Mouse (Mus musculus) lung, postnatal 10 days (tissue): Measurements from ENCODE around the gene Gm49510.

Experiments
- DNase-seq: peaks from one replicate; pipeline ENCODE4 v3.0.0; 2021

The Gm49510 gene

DNA sequence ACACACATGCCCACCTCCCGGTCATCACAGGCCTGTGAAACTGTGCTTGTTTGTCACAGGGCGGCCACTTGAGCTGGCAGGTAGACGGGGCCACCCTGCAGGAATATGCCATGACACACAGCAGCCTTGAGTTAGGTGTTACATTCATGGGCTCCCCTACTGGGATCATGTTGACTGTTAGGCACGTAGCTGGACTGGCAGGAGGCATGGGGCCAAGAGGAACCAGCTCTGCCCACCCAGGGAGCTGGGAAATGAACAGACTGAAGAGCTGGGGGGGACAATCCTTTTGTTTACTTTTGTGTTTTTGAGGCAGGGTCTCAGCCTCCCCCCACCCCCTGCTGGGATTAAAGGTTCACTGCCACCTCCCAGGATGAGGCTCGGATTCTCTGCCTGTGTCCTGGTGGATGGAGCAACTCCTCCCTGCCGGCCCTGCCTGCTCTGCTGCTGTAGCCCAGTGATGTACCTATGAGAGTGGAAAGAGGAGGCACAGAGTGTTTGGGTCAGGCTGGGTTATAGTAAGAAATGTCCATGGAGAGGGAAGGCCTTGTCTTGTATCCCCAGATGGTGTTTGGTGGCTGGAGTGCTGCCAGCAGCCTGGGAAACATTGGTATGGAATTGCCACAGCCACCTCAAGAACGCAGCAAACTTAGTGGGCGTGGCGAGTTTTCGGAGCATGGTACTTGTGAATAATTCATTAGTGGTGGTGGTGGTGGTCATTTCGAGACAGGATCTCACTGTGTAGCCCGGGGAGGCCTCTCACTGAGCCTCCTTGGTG lies 16.8 kb downstream of the Gm49510 start:
- no peak for DNase-seq

DNA sequence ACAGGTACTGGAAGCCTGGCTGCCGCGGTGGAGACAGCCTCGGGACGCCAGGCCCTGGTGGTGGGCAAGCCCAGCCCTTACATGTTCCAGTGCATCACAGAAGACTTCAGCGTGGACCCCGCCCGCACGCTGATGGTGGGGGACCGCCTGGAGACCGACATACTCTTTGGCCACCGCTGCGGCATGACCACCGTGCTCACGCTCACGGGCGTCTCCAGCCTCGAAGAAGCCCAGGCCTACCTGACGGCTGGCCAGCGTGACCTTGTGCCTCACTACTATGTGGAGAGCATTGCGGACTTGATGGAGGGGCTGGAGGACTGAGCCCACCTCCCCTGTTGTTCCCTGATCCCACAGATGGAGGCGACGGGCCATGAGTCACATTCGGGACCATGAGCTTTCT lies 18.7 kb downstream of the Gm49510 start:
- no peak for DNase-seq

DNA sequence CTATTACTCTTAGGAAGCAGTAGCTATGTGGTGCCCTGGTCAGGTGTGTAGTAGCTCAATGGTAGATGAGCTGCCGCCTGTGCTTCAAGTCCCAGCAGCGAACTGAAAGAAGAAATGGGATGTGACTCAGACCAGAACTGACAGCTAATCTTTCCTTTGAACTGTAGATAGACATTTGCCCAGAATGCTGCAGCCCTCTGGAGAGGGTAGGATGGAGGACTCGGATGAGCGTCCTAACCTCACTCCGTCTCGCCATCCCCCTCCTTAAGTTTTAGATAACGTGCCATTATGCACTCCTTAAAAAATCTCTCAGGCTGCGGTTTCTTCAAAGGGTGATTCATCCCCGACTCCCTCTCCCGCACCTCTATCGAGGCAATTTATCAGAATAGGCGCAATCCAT lies 20.4 kb downstream of the Gm49510 start:
- no peak for DNase-seq

DNA sequence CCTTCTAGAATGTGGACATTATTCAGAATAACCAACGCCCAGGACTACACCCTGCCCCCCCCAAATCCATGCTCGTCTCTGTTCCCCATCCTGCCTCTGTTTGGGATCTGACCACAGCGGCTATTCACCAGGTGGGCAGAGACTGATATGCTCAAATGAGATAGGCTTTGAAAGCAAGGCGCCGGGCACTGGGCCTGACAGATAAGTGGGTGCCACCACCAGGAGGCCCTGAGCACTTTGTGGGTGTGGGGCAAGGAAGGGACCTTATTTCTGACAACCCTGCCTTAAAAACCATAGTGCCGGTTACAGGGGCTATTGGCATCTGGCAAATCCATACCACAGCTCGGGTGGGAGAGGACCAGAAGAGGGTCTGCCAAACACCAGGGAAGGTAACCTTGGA lies 23.2 kb downstream of the Gm49510 start:
- DNase-seq: no peak

DNA sequence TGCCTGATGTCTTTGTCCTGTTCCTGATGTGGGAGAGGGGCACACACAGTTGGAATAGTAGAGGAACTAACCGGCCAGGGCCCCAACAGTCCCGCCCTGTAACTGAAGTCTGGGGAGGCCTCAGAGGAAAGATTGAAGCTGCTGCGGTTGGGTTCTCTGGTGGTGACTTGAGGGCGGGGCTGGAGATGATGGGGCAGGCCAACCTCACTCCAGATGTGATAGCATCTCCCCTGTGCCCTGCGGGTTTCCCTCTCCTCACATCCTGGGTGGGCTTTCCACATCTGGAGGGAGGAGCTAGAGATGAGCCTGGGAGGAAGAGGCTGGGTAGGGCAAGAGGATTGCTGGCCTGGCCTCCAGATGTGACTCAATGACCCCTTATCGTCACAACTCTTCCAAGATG lies 24.1 kb downstream of the Gm49510 start:
- DNase-seq: no peak

DNA sequence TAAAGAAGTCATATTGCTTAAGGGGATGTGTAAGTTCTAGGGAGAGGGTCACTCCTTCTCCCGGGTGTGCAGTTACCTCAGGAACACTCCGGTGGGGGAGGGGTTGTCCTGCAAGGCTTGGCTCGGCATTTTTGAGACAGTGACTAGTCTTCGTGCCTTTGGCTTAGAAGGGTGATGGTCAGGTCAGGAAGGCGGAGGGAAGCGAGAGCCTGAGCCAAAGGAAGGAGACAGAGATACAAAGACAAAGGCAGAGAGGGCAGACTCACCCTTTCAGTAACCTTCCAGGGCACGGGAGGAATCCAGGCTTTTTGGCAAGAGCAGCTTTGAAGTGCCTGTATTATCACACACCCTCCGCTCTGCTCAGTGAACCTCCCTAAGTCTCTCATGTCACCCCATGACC lies 25.7 kb downstream of the Gm49510 start:
- DNase-seq: peak; percentile 43

DNA sequence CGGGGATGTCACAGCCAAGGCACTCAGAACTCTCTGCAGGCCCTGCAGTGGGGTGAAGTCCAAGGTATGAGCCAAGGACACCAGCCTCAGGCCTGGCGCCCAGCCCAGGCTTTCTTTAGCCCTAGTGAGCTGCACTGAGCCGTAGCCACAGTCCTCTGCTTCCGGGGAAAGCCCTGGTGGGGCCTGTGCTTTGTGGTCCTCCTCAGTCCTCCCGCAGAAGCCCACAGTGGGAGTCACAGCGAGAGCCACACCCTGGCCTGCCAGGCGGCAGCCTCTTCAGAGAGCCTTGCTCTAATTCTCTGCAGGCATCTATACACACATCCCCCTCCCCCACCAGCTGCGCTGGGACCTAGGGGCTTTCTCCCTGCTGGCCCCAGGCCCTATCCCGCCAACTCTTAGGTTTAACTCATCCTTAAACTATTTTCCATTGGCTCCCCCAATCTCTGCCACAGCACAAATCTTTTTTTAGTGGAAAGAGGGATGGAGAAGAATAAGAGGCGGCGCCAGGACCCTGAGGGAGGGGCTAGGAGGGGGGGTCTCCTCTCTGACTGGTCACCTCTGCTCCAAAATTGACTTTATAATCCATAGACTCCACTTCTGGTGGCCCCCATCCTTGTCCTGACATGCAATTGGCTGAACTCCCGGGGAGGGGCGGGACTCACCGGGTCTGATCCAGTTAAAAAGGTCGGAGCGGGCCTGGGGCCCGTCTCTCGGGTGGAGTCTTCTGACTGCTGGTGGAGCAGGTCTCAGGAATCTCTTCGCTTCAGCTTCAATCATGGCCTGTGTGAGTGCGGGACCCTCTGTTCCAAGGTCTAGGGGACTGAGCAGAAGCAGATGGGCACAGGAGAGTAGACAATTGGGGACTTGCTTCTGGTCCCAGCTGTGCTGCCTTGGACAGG lies 26.8 kb downstream of the Gm49510 start, which contains the start of gene Lgals1:
Lgals1 (plus strand) TSS at position 705 of the 899 bp plus-strand sequence.
- DNase-seq: peak; percentile 96

DNA sequence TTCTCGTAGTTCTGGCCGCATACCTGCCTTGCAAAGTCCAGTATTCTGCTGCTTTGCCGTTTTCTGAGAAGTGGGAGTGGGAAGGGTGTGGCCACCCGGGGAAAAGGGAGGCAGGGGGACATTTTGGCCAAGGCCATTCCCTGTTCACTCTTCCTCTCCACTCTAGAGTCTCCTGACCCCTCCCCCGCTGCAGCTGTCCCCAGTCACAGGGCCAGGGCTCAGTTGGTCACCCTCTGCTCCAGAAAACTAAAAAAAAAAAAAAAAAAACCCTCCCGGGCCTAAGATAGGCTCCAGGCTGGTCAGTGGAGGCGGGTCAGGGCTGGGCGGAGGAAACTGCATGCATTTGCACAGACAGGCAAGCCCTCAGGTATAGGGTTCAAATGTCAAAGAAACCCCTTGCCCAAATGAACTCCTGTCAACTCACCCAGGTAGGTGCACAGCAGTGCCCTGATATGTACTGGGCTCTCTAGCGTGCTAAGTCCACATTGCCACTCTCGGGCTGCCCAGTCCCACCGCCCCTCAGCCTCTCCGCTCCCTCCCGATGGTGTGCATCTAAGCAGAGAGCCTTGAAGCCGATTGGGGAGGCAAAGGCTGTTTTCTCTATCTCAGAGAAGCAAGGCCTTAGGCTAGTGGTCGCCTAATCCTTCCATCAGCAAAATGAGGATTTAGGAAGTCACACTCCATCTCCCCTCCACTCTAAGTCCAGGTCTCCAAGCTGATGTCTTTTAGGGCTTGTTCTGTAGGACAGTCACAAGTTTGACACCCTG lies 27.7 kb downstream of the Gm49510 start:
- peak; percentile 65 for DNase-seq

DNA sequence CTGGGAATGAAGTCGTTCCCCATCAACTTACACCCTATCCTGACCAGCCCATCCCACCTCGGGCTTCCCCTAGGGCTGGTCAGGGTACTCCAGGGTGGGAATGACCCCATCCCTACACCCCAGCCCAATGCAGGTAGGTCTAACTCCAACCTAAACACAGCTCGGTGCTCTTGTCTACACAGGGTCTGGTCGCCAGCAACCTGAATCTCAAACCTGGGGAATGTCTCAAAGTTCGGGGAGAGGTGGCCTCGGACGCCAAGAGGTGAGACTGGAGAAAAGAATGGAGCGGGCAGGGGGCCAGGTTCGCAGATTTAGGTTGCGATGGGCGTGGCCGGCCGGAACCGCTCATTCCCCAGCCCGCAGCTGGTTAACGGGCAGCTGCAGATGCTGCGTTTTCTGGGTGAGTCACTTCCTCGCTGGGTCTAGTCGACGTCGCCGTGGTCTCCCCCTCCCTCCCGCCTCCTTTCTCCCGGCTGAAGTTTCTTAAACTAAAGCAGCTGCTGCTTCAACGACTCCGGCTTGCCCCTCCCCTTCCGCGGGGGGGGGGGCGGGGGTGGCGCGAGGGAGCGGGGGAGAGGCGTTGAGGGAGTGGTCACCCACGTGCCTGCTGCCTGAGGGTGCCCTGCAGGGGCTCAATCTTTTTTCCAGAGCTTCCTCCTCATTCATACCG lies 28.5 kb downstream of the Gm49510 start:
- peak; percentile 92 for DNase-seq

DNA sequence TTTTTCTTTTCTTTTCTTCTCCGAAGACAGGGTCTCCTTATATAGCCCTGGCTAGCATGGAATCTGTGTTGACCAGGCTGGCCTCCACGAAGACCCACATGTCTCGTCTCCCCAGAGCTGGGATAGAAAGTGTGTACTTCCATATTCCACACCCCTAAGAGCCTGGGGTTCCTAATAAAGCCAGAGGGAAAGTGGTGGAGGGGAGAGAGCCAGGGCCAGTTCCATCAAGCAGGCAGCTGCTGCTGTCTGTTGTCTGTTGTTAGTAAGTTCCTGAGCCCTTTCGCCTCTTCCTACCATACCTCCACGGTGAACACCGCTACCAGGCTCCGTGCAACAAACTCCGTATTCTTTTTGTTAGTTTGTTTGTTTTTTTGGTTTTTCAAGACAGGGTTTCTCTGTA lies 29.1 kb downstream of the Gm49510 start:
- no peak for DNase-seq

DNA sequence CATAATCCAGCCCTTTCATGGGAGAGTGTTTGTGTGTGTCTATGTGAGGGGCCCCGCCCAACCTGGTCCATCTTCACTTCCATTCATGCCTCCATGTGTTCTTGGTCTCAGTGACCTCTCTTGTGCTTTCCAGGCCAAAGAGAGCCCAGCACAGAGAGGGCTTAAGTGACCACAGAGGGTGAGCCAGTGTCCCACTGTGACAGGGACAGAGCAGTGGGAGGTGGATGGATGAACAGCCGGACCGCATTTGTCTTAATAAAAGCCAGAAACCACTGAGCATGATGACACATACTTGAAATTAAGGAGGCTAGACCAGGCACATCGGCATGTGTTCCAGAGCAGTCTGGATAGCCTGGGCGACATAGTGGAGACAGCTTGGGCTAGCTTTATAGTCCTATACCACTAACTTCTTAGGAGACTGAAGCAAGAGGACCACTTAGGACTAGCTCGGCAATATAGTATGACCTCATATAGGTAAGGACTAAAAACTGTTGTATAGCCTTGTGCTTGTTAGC lies 30.8 kb downstream of the Gm49510 start:
- no peak for DNase-seq

DNA sequence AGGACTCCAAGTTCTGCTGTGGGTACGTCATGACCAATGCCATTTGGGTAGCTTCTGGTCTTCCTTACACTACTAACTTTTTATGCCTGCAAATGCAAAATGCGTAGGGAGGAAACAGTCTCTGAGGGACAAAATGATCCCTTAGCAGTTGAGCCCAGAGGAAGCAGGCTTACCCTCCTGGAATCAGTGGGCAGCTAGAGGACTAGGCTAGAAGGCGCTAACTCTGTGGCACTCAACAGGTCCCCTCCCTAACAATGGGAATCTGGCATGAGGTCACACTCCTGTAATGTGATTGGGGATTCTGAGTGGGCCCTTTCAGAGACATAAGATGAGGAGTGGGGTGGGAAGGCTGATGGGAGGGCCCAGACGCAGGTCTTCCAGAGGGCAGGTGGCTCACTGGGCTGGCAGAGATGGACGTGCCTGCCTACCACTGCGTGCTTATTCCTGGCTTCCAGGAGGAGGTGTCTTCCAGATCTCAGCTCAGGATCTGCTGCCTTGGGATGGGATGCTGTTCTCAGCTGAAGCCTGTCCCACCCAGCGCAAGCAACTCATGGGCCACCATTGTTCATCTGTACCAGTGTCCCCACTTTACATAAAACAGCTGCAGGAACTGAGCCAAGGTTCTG lies 31.4 kb downstream of the Gm49510 start:
- DNase-seq: no peak

DNA sequence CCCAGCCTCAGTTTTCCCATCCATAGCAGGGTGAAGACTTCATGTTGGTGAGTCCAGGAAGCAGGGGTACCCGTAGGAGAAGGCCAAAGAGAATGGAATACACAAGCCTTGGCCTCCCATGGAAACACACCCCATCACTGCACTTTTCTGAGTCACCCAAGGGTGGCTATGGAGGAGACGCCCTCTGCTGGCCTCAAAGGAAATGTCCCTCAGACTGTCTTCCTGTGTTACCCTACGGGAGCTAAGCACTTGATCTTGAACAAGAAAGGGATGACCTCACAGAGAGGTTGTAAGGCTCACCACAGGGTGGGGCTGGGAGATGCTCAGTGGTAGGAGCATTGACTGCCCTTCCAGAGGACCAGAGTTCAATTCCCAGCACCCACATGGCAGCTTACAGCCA lies 32.1 kb downstream of the Gm49510 start:
- peak; percentile 77 for DNase-seq

DNA sequence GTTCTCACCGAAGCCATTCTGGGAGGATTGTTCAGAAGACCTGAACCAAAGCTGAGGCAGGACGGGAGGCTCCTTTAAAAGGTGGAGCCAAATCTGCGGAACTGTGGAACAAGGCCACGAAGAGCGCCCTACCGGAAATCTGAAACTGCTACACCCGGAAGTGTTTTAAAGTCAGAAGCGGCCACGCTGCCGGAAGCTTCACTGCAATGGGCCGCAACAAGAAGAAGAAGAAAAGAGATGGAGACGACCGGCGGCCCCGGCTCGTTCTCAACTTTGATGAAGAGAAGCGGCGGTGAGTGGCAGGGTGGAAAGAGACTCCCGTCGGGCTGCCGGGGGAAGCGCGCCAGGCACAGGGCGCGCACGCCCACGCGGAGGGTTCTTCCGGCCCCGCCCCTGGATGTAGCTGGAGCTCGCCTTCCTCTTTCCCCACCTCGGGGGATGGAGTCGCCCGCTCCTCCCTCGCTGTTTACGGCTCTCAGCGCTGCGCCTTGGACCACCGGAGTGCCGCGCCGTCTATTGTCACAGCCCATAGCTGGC lies 35.4 kb downstream of the Gm49510 start, which contains the start of gene Nol12:
Nol12 (plus strand) TSS at position 150 of the 537 bp plus-strand sequence.
- peak; percentile 90 for DNase-seq

DNA sequence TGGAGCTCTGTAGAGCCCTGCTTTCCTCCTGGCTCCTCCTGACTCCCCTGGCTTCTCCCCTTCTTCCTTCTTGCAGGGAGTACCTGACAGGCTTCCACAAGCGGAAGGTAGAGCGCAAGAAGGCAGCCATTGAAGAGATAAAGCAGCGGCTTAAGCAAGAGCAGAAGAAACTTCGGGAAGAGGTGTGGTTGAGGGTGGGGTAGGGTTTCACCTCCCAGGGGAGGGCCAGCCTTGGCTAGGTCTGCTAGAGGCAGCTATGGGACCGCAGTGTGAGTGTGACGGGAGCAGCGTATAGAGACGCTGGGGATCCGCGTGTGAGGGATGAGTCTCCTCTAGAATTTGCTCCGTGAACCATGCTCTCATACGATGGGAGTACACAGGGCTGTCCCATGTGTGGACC lies 36.9 kb downstream of the Gm49510 start:
- no peak for DNase-seq

DNA sequence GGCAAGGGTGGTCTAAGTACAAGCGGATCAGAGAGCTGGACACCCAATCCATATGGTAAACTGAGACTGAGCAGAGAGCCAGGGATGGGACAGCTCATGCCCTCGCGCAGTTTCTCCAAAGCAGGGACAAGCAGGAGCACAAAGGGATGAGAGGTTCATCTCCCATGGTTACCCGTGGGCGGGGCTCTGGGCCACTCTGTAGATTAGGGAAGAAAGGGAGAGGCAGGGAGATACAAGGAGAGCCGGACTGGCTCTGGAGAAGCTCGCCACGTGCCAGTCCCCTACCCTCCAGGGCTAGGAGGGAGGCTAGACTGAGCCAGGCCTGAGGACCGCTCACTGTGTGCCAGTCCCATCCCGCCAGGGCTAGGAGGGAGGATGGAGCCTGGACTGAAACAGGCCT lies 37.8 kb downstream of the Gm49510 start:
- DNase-seq: no peak

DNA sequence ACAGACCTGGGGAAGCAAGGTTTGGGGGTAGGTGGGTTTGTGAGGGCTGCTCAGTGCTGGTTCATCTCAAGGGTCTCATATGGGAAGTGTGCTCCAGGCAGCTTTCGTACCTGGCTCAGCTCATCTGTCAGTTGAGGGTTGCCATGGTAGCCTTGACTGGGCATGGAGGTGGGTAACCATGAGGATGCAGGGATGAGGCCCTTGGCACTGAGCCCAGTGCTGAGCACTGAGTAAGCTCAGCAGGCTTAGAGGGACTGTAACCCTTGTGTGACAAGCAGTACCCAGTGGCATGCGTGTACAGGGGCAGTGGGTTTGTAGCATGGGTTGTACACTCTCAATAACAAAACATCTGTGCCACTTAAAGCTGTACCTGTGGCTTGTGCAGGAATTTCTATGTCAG lies 38.5 kb downstream of the Gm49510 start:
- DNase-seq: no peak

DNA sequence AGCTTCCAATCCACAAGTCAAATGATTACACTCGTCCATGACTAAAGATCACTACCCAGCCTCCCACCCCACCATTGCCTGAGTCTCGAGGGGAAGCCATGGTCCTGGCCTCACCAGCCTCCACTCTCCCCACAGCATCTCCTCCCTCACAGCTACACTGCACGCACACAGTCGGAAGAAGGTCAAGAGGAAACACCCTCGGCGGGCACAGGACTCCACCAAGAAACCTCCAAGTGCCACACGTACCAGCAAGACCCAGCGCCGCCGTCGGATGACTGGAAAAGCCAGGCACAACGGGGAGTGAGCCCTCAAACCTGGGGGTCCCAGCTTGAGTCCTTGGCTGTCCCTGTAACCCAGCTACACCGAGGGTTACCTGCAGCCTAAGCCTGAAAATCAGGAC lies 40.9 kb downstream of the Gm49510 start:
- no peak for DNase-seq

DNA sequence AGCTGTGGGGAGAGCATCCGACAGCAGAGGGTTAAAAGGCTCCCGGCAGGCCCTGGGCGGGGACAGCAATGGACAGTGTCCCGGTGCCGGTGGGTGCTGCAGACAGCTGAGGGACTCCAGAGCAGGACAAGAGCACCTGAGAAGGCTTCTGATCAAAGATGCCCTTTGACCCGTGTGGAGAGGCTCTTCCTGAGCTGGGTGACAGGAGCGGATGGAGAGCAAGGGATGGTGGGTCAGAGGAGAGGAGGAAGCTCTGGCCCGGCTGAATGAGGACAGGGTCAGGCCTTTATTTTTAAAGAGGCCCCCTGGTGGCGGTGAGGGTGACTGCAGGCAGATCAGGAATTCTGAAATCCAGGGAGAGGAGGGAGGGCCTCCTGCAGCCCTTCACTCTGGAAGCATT lies 43.2 kb downstream of the Gm49510 start:
- peak; percentile 92 for DNase-seq

DNA sequence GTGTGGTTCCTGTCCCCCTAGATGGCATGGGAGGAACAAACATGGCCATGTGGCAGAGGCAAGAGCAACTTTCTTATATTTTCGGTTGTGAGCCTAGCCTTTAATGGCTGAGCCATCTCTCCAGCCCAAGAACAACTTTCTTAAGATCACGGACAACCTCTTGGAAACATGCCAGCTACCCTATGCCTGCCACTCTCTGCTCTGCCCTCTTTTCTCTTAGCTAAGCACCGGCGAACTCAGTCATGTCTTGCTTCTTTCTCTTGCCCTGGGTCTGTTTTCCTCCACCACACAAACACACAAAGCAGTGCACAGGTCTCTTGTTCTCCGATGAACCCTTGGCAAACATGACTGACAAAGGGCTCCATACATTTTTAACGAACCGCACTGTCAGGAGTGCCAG lies 46.8 kb downstream of the Gm49510 start:
- no peak for DNase-seq

DNA sequence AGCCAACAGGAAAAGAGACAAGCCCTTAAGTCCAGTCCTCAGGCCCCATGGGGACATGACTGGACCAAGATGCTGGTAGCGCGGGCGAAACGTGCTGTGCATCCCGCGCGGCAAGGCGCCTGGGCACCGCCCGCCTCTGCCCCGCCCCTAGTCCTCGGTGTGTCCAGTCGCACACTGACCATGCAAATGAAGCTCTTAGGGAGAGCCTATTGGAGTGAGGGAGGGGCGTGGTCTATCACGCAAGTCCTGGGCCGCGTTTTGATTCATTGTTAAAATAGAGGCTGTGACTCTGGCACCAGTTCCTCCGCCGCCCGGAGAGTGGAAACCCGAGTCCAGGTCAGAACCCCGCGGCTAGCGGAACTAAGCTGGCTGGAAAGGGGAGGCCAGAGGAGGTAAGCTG lies 48.2 kb downstream of the Gm49510 start, which contains the start of gene Triobp:
Triobp (plus strand) TSS at position 68 of the 400 bp plus-strand sequence.
- peak; percentile 95 for DNase-seq
